Mouse (Mus musculus): Measurements from ENCODE around the gene Batf. TPM values are rescaled to one million over a fixed set of nuclear protein-coding genes. Genes with fewer than 3 reads are reported as not detected.

The Batf gene
- polyA plus RNA-seq, 1 experiment from 2014 or later = 0.68 TPM

- no peak overlapping the region for H3K4me2 ChIP-seq (ENCODE audit: low read length)
- DNase-seq = no peak
- 75% methylated on average over 6 of the region's 6 CpGs for WGBS
Observed at GRCm38 (mm10) chr12:85726729-85727397, 40.4 kb downstream of the Batf start.

GRCm38 (mm10) chr12:85728181-85728580 is 41.7 kb downstream of the Batf start:
- Histone ChIP-seq H3K4me3 (replicated peaks; ENCODE audit: low read depth, low read length) (no peak overlapping the region), H3K4me2 (ENCODE audit: low read length) (no peak overlapping the region), H3K9me3 (ENCODE audit: control insufficient read depth, low read length) (no peaks in the 10 kb centered on the region), H3K36me3 (ENCODE audit: control insufficient read depth, insufficient read depth, low read length) (no peaks in the 10 kb centered on the region), H3K27me3 (ENCODE audit: control insufficient read depth, insufficient read depth, low read length) (no peaks in the 10 kb centered on the region), H3K9ac (replicated peaks; ENCODE audit: low read length) (no peak overlapping the region), H3K27ac (replicated peaks; ENCODE audit: low read depth, low read length) (no peak overlapping the region), H3K4me1 (ENCODE audit: control insufficient read depth, insufficient read depth, low read length) (no peaks in the 10 kb centered on the region)
- 74% methylated on average over 7 of the region's 7 CpGs for WGBS
- ATAC-seq (ENCODE audit: low FRiP score, low TSS enrichment) = no peak
- DNase-seq = no peak

More at GRCm38 (mm10) chr12:85726729-85727397, 40.4 kb downstream of the Batf start:
- H3K27ac ChIP-seq (replicated peaks; ENCODE audit: low read depth, low read length) = no peak overlapping the region
- H3K4me3 ChIP-seq (replicated peaks; ENCODE audit: low read depth, low read length) = no peak overlapping the region
- H3K9ac ChIP-seq (replicated peaks; ENCODE audit: low read length) = no peak overlapping the region
- no peaks in the 10 kb centered on the region for H3K36me3 ChIP-seq (ENCODE audit: control insufficient read depth, insufficient read depth, low read length)
- no peaks in the 10 kb centered on the region for H3K4me1 ChIP-seq (ENCODE audit: control insufficient read depth, insufficient read depth, low read length)
- H3K27me3 ChIP-seq (ENCODE audit: control insufficient read depth, insufficient read depth, low read length) = no peaks in the 10 kb centered on the region
- no peaks in the 10 kb centered on the region for H3K9me3 ChIP-seq (ENCODE audit: control insufficient read depth, low read length)
- ATAC-seq (ENCODE audit: low FRiP score, low TSS enrichment) = no peak

- H3K27me3 ChIP-seq (ENCODE audit: control insufficient read depth, insufficient read depth, low read length) = no peaks in the 10 kb centered on the region
- 37% methylated on average over 17 of the region's 17 CpGs for WGBS
- no peak overlapping the region for H3K4me3 ChIP-seq (replicated peaks; ENCODE audit: low read depth, low read length)
- no peaks in the 10 kb centered on the region for H3K9me3 ChIP-seq (ENCODE audit: control insufficient read depth, low read length)
- H3K27ac ChIP-seq (replicated peaks; ENCODE audit: low read depth, low read length) = no peak overlapping the region
- no peak overlapping the region for H3K9ac ChIP-seq (replicated peaks; ENCODE audit: low read length)
- no peaks in the 10 kb centered on the region for H3K36me3 ChIP-seq (ENCODE audit: control insufficient read depth, insufficient read depth, low read length)
- H3K4me1 ChIP-seq (ENCODE audit: control insufficient read depth, insufficient read depth, low read length) = no peaks in the 10 kb centered on the region
- no peak overlapping the region for H3K4me2 ChIP-seq (ENCODE audit: low read length)
- DNase-seq = peak; percentile 75
- no peak for ATAC-seq (ENCODE audit: low FRiP score, low TSS enrichment)
Observed at GRCm38 (mm10) chr12:85729022-85729944, 42.8 kb downstream of the Batf start.

- Histone ChIP-seq H3K27me3 (ENCODE audit: control insufficient read depth, insufficient read depth, low read length) (no peaks in the 10 kb centered on the region), H3K27ac (replicated peaks; ENCODE audit: low read depth, low read length) (no peak overlapping the region), H3K36me3 (ENCODE audit: control insufficient read depth, insufficient read depth, low read length) (no peaks in the 10 kb centered on the region), H3K4me1 (ENCODE audit: control insufficient read depth, insufficient read depth, low read length) (no peaks in the 10 kb centered on the region), H3K4me2 (ENCODE audit: low read length) (no peak overlapping the region), H3K9ac (replicated peaks; ENCODE audit: low read length) (no peak overlapping the region), H3K9me3 (ENCODE audit: control insufficient read depth, low read length) (no peaks in the 10 kb centered on the region), H3K4me3 (replicated peaks; ENCODE audit: low read depth, low read length) (no peak overlapping the region)
- 76% methylated on average over 6 of the region's 6 CpGs for WGBS
- ATAC-seq (ENCODE audit: low FRiP score, low TSS enrichment) (no peak), DNase-seq (no peak)
Observed at GRCm38 (mm10) chr12:85729945-85730290, 43.4 kb downstream of the Batf start.

- H3K9me3 ChIP-seq (ENCODE audit: control insufficient read depth, low read length) = no peaks in the 10 kb centered on the region
- H3K27me3 ChIP-seq (ENCODE audit: control insufficient read depth, insufficient read depth, low read length) = no peaks in the 10 kb centered on the region
- no peak overlapping the region for H3K9ac ChIP-seq (replicated peaks; ENCODE audit: low read length)
- ATAC-seq (ENCODE audit: low FRiP score, low TSS enrichment) = no peak
- no peak overlapping the region for H3K27ac ChIP-seq (replicated peaks; ENCODE audit: low read depth, low read length)
- no peak overlapping the region for H3K4me2 ChIP-seq (ENCODE audit: low read length)
- no peak overlapping the region for H3K4me3 ChIP-seq (replicated peaks; ENCODE audit: low read depth, low read length)
- 77% methylated on average over 2 of the region's 2 CpGs for WGBS
- no peak for DNase-seq
- no peaks in the 10 kb centered on the region for H3K4me1 ChIP-seq (ENCODE audit: control insufficient read depth, insufficient read depth, low read length)
- H3K36me3 ChIP-seq (ENCODE audit: control insufficient read depth, insufficient read depth, low read length) = no peaks in the 10 kb centered on the region
Observed at GRCm38 (mm10) chr12:85736203-85736602, 49.7 kb downstream of the Batf start.

GRCm38 (mm10) chr12:85736960-85737359 is 50.5 kb downstream of the Batf start:
- Histone ChIP-seq H3K9ac (replicated peaks; ENCODE audit: low read length) (no peak overlapping the region), H3K9me3 (ENCODE audit: control insufficient read depth, low read length) (no peaks in the 10 kb centered on the region), H3K4me2 (ENCODE audit: low read length) (no peak overlapping the region), H3K4me1 (ENCODE audit: control insufficient read depth, insufficient read depth, low read length) (no peaks in the 10 kb centered on the region), H3K4me3 (replicated peaks; ENCODE audit: low read depth, low read length) (no peak overlapping the region), H3K36me3 (ENCODE audit: control insufficient read depth, insufficient read depth, low read length) (no peaks in the 10 kb centered on the region), H3K27me3 (ENCODE audit: control insufficient read depth, insufficient read depth, low read length) (no peaks in the 10 kb centered on the region), H3K27ac (replicated peaks; ENCODE audit: low read depth, low read length) (no peak overlapping the region)
- DNase-seq (no peak), ATAC-seq (ENCODE audit: low FRiP score, low TSS enrichment) (no peak)
- WGBS = 94% methylated on average over 3 of the region's 3 CpGs

- WGBS = under 1% methylated on average over 51 of the region's 51 CpGs
- DNase-seq (peak; percentile 86), ATAC-seq (ENCODE audit: low FRiP score, low TSS enrichment) (peak; percentile 67; the same call in 1 of the 2 replicates)
- no peaks in the 10 kb centered on the region for H3K9me3 ChIP-seq (ENCODE audit: control insufficient read depth, low read length)
- no peak within 1 kb of the TSS for H3K27ac ChIP-seq (replicated peaks; ENCODE audit: low read depth, low read length)
- H3K4me2 ChIP-seq (ENCODE audit: low read length) = peak within 1 kb of the TSS; percentile 83
- H3K9ac ChIP-seq (replicated peaks; ENCODE audit: low read length) = peak within 1 kb of the TSS; percentile 31; the same call in 1 of the 2 replicates
- H3K27me3 ChIP-seq (ENCODE audit: control insufficient read depth, insufficient read depth, low read length) = peaks cover 19% of the 10 kb centered on the region
- H3K36me3 ChIP-seq (ENCODE audit: control insufficient read depth, insufficient read depth, low read length) = no peaks in the 10 kb centered on the region
- peaks cover 12% of the 10 kb centered on the region; the same call in 1 of the 2 replicates for H3K4me1 ChIP-seq (ENCODE audit: control insufficient read depth, insufficient read depth, low read length)
- peak within 1 kb of the TSS; percentile 34 for H3K4me3 ChIP-seq (replicated peaks; ENCODE audit: low read depth, low read length)
Observed at GRCm38 (mm10) chr12:85745827-85746695, 59.6 kb downstream of the Batf start, which contains the start of gene Flvcr2. TSS of gene Flvcr2 (plus strand) at chr12:85746539.

- Histone ChIP-seq H3K4me2 (ENCODE audit: low read length) (peak overlapping the region; percentile 83), H3K27ac (replicated peaks; ENCODE audit: low read depth, low read length) (no peak overlapping the region), H3K27me3 (ENCODE audit: control insufficient read depth, insufficient read depth, low read length) (peaks cover 19% of the 10 kb centered on the region), H3K9me3 (ENCODE audit: control insufficient read depth, low read length) (no peaks in the 10 kb centered on the region), H3K4me3 (replicated peaks; ENCODE audit: low read depth, low read length) (peak overlapping the region; percentile 34), H3K36me3 (ENCODE audit: control insufficient read depth, insufficient read depth, low read length) (no peaks in the 10 kb centered on the region), H3K9ac (replicated peaks; ENCODE audit: low read length) (peak overlapping the region; percentile 31; the same call in 1 of the 2 replicates), H3K4me1 (ENCODE audit: control insufficient read depth, insufficient read depth, low read length) (peaks cover 12% of the 10 kb centered on the region; the same call in 1 of the 2 replicates)
- DNase-seq (no peak), ATAC-seq (ENCODE audit: low FRiP score, low TSS enrichment) (no peak)
- 21% methylated on average over 21 of the region's 21 CpGs for WGBS
Observed at GRCm38 (mm10) chr12:85746696-85747219, 60.3 kb downstream of the Batf start.

All from midbrain, embryonic 14.5 days (tissue).